Mouse (Mus musculus): ENCODE results near the gene Tbc1d30.

DNA sequence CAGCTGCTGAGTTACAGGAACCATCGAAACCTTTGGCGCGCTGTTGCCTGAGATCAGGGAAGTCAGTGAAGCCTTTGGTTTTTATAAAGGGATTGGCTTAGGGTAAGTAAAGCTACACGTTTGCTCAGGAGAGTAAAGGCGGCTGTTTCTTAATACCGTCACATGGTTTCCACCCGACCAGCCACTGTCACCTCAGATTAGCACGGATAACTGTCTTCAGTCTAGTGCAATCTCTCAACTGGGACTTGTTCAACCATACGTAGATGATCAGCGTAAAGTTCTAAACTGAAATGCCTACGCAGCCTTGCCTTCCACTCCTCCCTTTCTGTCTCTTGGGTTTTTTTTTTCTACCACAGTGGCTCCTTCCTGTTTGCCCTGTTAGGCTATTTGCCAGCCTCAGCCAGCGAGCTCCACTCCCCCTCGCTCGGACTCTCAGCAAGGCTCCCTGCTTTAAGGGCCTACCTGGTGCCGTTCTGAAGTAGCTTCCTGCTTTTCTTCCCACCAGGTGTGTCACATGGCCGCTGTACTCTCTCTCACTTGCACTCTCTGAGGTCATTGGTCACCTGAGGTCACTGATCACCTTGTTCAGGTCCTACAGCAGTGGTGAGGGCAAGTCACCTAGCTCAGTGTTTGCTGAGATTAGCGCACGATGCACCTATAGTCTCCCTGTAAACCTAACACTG lies 17.8 kb upstream of the Tbc1d30 start:
- TF ChIP-seq CTCF (IDR thresholded peaks at IDR 0.05; ENCODE audit: borderline replicate concordance, insufficient read depth, low read length) = no peak
- TF ChIP-seq POLR2A (IDR thresholded peaks at IDR 0.05; ENCODE audit: low read depth, low read length) = no peak

All from embryonic fibroblast, embryonic 13.5 days (primary cell).